Comparison of ENCODE assay signal across 20 mouse cellular contexts in genomic region chr11:111096612-111097011, GRCm38 (mm10). TPM values are rescaled to one million over a fixed set of nuclear protein-coding genes. Genes with fewer than 3 reads are reported as not detected.
DNase-seq lines count a peak whose midpoint lies in the region; ATAC-seq lines count a peak whose summit lies in the region.
"Had no signal": no experiment of that assay in that cellular context is flagged by ENCODE, and none has a peak within 500 bp of the region (broad histone marks: within the 10 kb centered on the region; RNA-seq: fewer than 3 reads in every experiment).

No protein-coding gene starts in this region.

- no peak overlapping the region for H3K4me3 ChIP-seq in embryonic facial prominence, embryonic 14.5 days (ENCODE audit: low read depth, low read length)
- H3K4me3 ChIP-seq in embryonic facial prominence, embryonic 10.5 days: no peak overlapping the region
- H3K4me3 ChIP-seq: hindbrain, embryonic 10.5 days; layer of hippocampus, adult 2 months; limb, embryonic 10.5 days; neural tube, embryonic 15.5 days had no signal

- H3K4me2 ChIP-seq in embryonic facial prominence, embryonic 14.5 days (ENCODE audit: low read depth, low read length): no peak overlapping the region
- H3K4me2 ChIP-seq: neural tube, embryonic 15.5 days had no signal

- DNase-seq in embryonic facial prominence, embryonic 14.5 days (ENCODE audit: low spot score): peak; percentile 16
- no peak for DNase-seq in embryonic facial prominence, embryonic 10.5 days (ENCODE audit: low spot score)
- peak; percentile 30 for DNase-seq in layer of hippocampus, adult 9-10 months (ENCODE audit: low spot score)
- no peak for DNase-seq in layer of hippocampus, postnatal 10 days (ENCODE audit: low spot score in 2 of 2)
- DNase-seq in monocyte, adult 2 months (ENCODE audit: low read depth in 1 of 2, low spot score in 2 of 2): peak; percentile 45
- DNase-seq in embryo, embryonic 9.5 days (ENCODE audit: extremely low spot score): no peak
- DNase-seq in frontal cortex, postnatal 25 days (ENCODE audit: low spot score in 2 of 2): no peak
- DNase-seq: B cell, adult 2 months; cerebellum, postnatal 14 days; gastrocnemius, postnatal 36 days; right cerebral cortex, postnatal 25 days; thymus, adult 2 months had no signal

- H3K27me3 ChIP-seq in embryonic facial prominence, embryonic 14.5 days (replicated peaks; ENCODE audit: control insufficient read depth, insufficient read depth, low read length): no peaks in the 10 kb centered on the region
- no peaks in the 10 kb centered on the region for H3K27me3 ChIP-seq in embryonic facial prominence, embryonic 10.5 days (replicated peaks; ENCODE audit: low read depth, poor library complexity, severe bottlenecking)
- H3K27me3 ChIP-seq: neural tube, embryonic 15.5 days had no signal

- H3K4me1 ChIP-seq in embryonic facial prominence, embryonic 14.5 days (ENCODE audit: control insufficient read depth, insufficient read depth, low read length): no peaks in the 10 kb centered on the region
- H3K4me1 ChIP-seq in embryonic facial prominence, embryonic 10.5 days: no peaks in the 10 kb centered on the region
- H3K4me1 ChIP-seq: hindbrain, embryonic 10.5 days; limb, embryonic 10.5 days; neural tube, embryonic 15.5 days had no signal

- ATAC-seq in embryonic facial prominence, embryonic 14.5 days (ENCODE audit: low read depth): no peak
- peak; percentile 88 for ATAC-seq in granulocyte monocyte progenitor cell, adult 5-6 weeks (replicated peaks; ENCODE audit: poor library complexity, severe bottlenecking)
- ATAC-seq: intestine, postnatal 0 days; midbrain, embryonic 16.5 days had no signal

- H3K9me3 ChIP-seq in embryonic facial prominence, embryonic 14.5 days (ENCODE audit: control insufficient read depth, low read length): no peaks in the 10 kb centered on the region
- H3K9me3 ChIP-seq in embryonic facial prominence, embryonic 10.5 days: no peaks in the 10 kb centered on the region
- H3K9me3 ChIP-seq: hindbrain, embryonic 10.5 days; limb, embryonic 10.5 days; neural tube, embryonic 15.5 days had no signal

- H3K27ac ChIP-seq in embryonic facial prominence, embryonic 14.5 days (replicated peaks; ENCODE audit: low read depth, low read length): no peak overlapping the region
- H3K27ac ChIP-seq in embryonic facial prominence, embryonic 10.5 days (replicated peaks): no peak overlapping the region
- H3K27ac ChIP-seq: hindbrain, embryonic 10.5 days; layer of hippocampus, adult 2 months; limb, embryonic 10.5 days; neural tube, embryonic 15.5 days had no signal

- H3K9ac ChIP-seq in embryonic facial prominence, embryonic 14.5 days (ENCODE audit: low read depth, low read length): no peak overlapping the region
- H3K9ac ChIP-seq: neural tube, embryonic 15.5 days had no signal

- no peaks in the 10 kb centered on the region for H3K36me3 ChIP-seq in embryonic facial prominence, embryonic 14.5 days (ENCODE audit: control insufficient read depth, insufficient read depth, low read length)
- no peaks in the 10 kb centered on the region for H3K36me3 ChIP-seq in embryonic facial prominence, embryonic 10.5 days (replicated peaks)
- H3K36me3 ChIP-seq: G1E; hindbrain, embryonic 10.5 days; limb, embryonic 10.5 days; neural tube, embryonic 15.5 days had no signal

- WGBS in embryonic facial prominence, embryonic 14.5 days: 89% methylated on average over 5 of the region's 5 CpGs
- WGBS in embryonic facial prominence, embryonic 10.5 days: 94% methylated on average over 5 of the region's 5 CpGs

RNA-seq across cellular contexts. Expression of gene Kcnj2, which starts 30.6 kb away (rescaled TPM):
- polyA plus RNA-seq in embryonic facial prominence, embryonic 14.5 days (2014; fragmentation: Nextera tagmentation; extraction: Ambion mirVana): 1.2 and 1.4 TPM in 2 replicates
- polyA plus RNA-seq in embryonic facial prominence, embryonic 10.5 days (2016; fragmentation: Nextera tagmentation; extraction: Ambion mirVana): 2.4 and 2.7 TPM in 2 replicates
- 1 to 10 TPM; 5.4 to 5.9 TPM for total RNA-seq in layer of hippocampus, postnatal 10 days (2021)
- total RNA-seq in granulocyte monocyte progenitor cell, adult 5-6 weeks (2014; fragmentation: Nextera tagmentation): 5.4 TPM in 2 replicates
- 15.0 and 18.4 TPM in 2 replicates for total RNA-seq in granulocyte monocyte progenitor cell, adult 5-6 weeks (2017)
- polyA plus RNA-seq: G1E had no signal

Comparison
In these comparisons a context has a peak if more than half of its experiments do, and no peak if none do; other contexts are left out.
1. DNase-seq: peak in embryonic facial prominence, embryonic 14.5 days (single experiment), layer of hippocampus, adult 9-10 months (single experiment) and monocyte, adult 2 months (2 of 2); none in embryonic facial prominence, embryonic 10.5 days (single experiment), layer of hippocampus, postnatal 10 days (0 of 2), embryo, embryonic 9.5 days (single experiment) and frontal cortex, postnatal 25 days (0 of 2).